Mouse (Mus musculus) liver, embryonic 14.5 days (tissue): ENCODE data around the gene 3100002H09Rik.

Experiments
- CTCF ChIP-seq: IDR thresholded peaks from 2 replicates; pipeline ENCODE4 v1.5.1; 2016; ENCODE audit warnings: antibody characterized with exemption, low read depth, control low read depth
- EP300 ChIP-seq: IDR thresholded peaks from 2 replicates; pipeline ENCODE4 v1.6.1; 2016; ENCODE audit warnings: antibody characterized with exemption, low read depth

DNA sequence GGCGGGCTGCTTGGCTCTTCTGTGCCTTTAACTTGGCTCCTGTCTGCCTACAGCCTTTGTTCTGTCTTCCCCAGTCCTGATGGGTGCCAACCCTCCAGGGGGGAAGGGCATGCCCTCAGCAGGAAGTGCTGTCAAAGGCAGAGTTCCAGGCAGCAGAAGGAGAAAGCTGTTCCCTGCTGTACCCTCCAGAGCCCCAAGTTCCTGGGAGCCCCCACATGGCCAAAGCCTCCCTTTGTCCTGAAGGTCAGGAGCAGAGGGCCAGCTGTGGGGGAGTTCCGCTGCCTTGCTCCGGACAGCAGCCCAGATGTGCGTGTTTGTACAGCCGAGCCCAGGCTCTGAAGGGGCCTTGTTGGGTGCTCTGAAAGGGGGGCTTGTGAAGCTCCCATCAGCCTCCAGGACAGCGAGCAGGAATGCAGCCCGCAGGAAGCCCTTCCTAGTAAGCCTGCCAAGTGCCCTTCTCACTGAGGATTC lies 13.5 kb upstream of the 3100002H09Rik start:
- TF ChIP-seq CTCF, result no peak
- no peak for TF ChIP-seq EP300
